Mouse (Mus musculus) CH12.LX (cell line): ENCODE data around the gene Fbln1. TPM values are rescaled to one million over a fixed set of nuclear protein-coding genes. Genes with fewer than 3 reads are reported as not detected.

Experiments
- DNase-seq: peaks from one replicate; pipeline ENCODE4 v3.0.0-alpha.2; 2013; ENCODE audit errors: extremely low read depth
- H3K27ac ChIP-seq: 2 replicates; pipeline ENCODE4 v1.5.1; 2012; ENCODE audit warnings: low read depth, mild to moderate bottlenecking, control low read depth, moderate library complexity; ENCODE audit not compliant: insufficient read depth
- H3K27me3 ChIP-seq: replicated peaks from 2 replicates; pipeline ENCODE3; 2012; ENCODE audit warnings: inconsistent platforms
- H3K36me3 ChIP-seq, 2 experiments: replicated peaks in 1 of 2; 2 replicates each; pipeline versions ENCODE3 to v1.6.1; 2012; ENCODE audit warnings: inconsistent platforms in 1 of 2, low read length in 1 of 2, mild to moderate bottlenecking in 1 of 2, mixed read lengths in 1 of 2, moderate library complexity in 1 of 2; ENCODE audit not compliant: control insufficient read depth in 1 of 2, insufficient read depth in 1 of 2
- H3K4me1 ChIP-seq, 2 experiments: 2 replicates each; pipeline ENCODE4 v1.6.1; 2012; ENCODE audit warnings: inconsistent platforms in 1 of 2, moderate library complexity in 1 of 2; ENCODE audit not compliant: insufficient read depth in 2 of 2, control insufficient read depth in 1 of 2
- H3K4me2 ChIP-seq: 2 replicates; pipeline ENCODE4 v1.6.1; 2012; ENCODE audit warnings: low read depth, mild to moderate bottlenecking, control low read depth; ENCODE audit not compliant: poor library complexity, insufficient read depth, severe bottlenecking
- H3K4me3 ChIP-seq, 3 experiments: fragments of 150-350 bp in 1 of 3; sonication (generic) in 1 of 3; replicated peaks in 1 of 3; 2 replicates each; pipeline versions ENCODE3 to v1.5.1; 2011 to 2012; ENCODE audit warnings: low read depth in 2 of 3, low read length in 2 of 3, mild to moderate bottlenecking in 2 of 3, moderate library complexity in 2 of 3, control low read depth in 1 of 3, improper control_type of control experiment in 1 of 3, inconsistent platforms in 1 of 3, mixed read lengths in 1 of 3; ENCODE audit not compliant: poor library complexity in 1 of 3
- H3K79me2 ChIP-seq: replicated peaks from 2 replicates; pipeline ENCODE4 v1.6.1; 2012; ENCODE audit warnings: mild to moderate bottlenecking, moderate library complexity; ENCODE audit not compliant: control insufficient read depth, poor library complexity, insufficient read depth, severe bottlenecking; ENCODE audit errors: extremely low read depth
- H3K9ac ChIP-seq: 2 replicates; pipeline ENCODE4 v1.6.1; 2012; ENCODE audit warnings: low read depth, mild to moderate bottlenecking, control low read depth, moderate library complexity; ENCODE audit not compliant: insufficient read depth
- H3K9me3 ChIP-seq: replicated peaks from 2 replicates; pipeline ENCODE3; 2012; ENCODE audit warnings: low read length, inconsistent platforms, mixed read lengths
- BHLHE40 ChIP-seq: IDR thresholded peaks from 2 replicates; pipeline ENCODE4 v1.6.1; 2011; ENCODE audit warnings: mild to moderate bottlenecking, low read depth, low read length, improper control_type of control experiment
- CTCF ChIP-seq, 2 experiments: IDR thresholded peaks in 1 of 2; conservative IDR thresholded peaks in 1 of 2; 2 replicates each; pipeline ENCODE4 v1.5.1; 2011 to 2012; ENCODE audit warnings: low read depth in 2 of 2, low read length in 2 of 2, improper control_type of control experiment in 1 of 2, inconsistent platforms in 1 of 2, mild to moderate bottlenecking in 1 of 2, moderate library complexity in 1 of 2
- E2F4 ChIP-seq: IDR thresholded peaks from 2 replicates; pipeline ENCODE4 v1.6.1; 2011; ENCODE audit warnings: low read depth, low read length, improper control_type of control experiment; ENCODE audit not compliant: insufficient replicate concordance
- GABPA ChIP-seq: IDR thresholded peaks from 2 replicates; pipeline ENCODE4 v1.6.1; 2012; ENCODE audit warnings: low read depth, low read length, improper control_type of control experiment, inconsistent platforms; ENCODE audit not compliant: insufficient replicate concordance
- JUN ChIP-seq: IDR thresholded peaks from 2 replicates; pipeline ENCODE4 v1.6.1; 2011; ENCODE audit warnings: low read depth, mild to moderate bottlenecking, low read length, improper control_type of control experiment, moderate library complexity; ENCODE audit not compliant: insufficient read depth
- JUND ChIP-seq: conservative IDR thresholded peaks from 2 replicates; pipeline ENCODE4 v1.6.1; 2011; ENCODE audit warnings: low read depth, low read length, improper control_type of control experiment
- KAT2A ChIP-seq: IDR thresholded peaks from 2 replicates; pipeline ENCODE4 v1.6.1; 2012; ENCODE audit warnings: low read length, improper control_type of control experiment, inconsistent platforms; ENCODE audit not compliant: insufficient replicate concordance
- MAFK ChIP-seq: IDR thresholded peaks from 2 replicates; pipeline ENCODE4 v1.6.1; 2011; ENCODE audit warnings: low read length, improper control_type of control experiment; ENCODE audit not compliant: insufficient replicate concordance
- MAX ChIP-seq: IDR thresholded peaks from 2 replicates; pipeline ENCODE4 v1.6.1; 2011; ENCODE audit warnings: low read length, improper control_type of control experiment
- MAZ ChIP-seq: IDR thresholded peaks from 2 replicates; pipeline ENCODE4 v1.6.1; 2012; ENCODE audit warnings: low read depth, mild to moderate bottlenecking, inconsistent platforms, low read length, improper control_type of control experiment, moderate library complexity
- NELFE ChIP-seq: IDR thresholded peaks from 2 replicates; pipeline ENCODE4 v1.6.1; 2011; ENCODE audit warnings: low read depth, low read length, improper control_type of control experiment
- NRF1 ChIP-seq: IDR thresholded peaks from 2 replicates; pipeline ENCODE4 v1.6.1; 2014; ENCODE audit warnings: low read depth, mild to moderate bottlenecking, inconsistent platforms, low read length, improper control_type of control experiment, moderate library complexity
- POLR2A ChIP-seq: IDR thresholded peaks from 2 replicates; pipeline ENCODE4 v1.6.1; 2011; ENCODE audit warnings: low read depth, mild to moderate bottlenecking, improper control_type of control experiment, low read length
- RCOR1 ChIP-seq: conservative IDR thresholded peaks from 2 replicates; pipeline ENCODE4 v1.6.1; 2012; ENCODE audit warnings: low read depth, mild to moderate bottlenecking, inconsistent platforms, low read length, improper control_type of control experiment
- SMC3 ChIP-seq: IDR thresholded peaks from 2 replicates; pipeline ENCODE4 v1.6.1; 2011; ENCODE audit warnings: low read depth, low read length, improper control_type of control experiment
- TBP ChIP-seq: conservative IDR thresholded peaks from 2 replicates; pipeline ENCODE4 v1.6.1; 2011; ENCODE audit warnings: low read depth, low read length, improper control_type of control experiment
- USF1 ChIP-seq: IDR thresholded peaks from 2 replicates; pipeline ENCODE4 v1.6.1; 2014; ENCODE audit warnings: low read depth, mild to moderate bottlenecking, inconsistent platforms, low read length, improper control_type of control experiment
- USF2 ChIP-seq: conservative IDR thresholded peaks from 2 replicates; pipeline ENCODE4 v1.6.1; 2011; ENCODE audit warnings: low read depth, low read length, improper control_type of control experiment
- ZC3H11A ChIP-seq: IDR thresholded peaks from 2 replicates; pipeline ENCODE4 v1.6.1; 2012; ENCODE audit warnings: low read depth, mild to moderate bottlenecking, inconsistent platforms, low read length, improper control_type of control experiment
- dilution Hi-C: fragments of 300-500 bp; cut with MboI; formaldehyde crosslinking; loops from 2 replicates; pipeline ENCODE4 v1.14.3; 2020; ENCODE audit warnings: low sequenced_read_pairs; ENCODE audit not compliant: extremely low pct_unique_long_range_greater_than_20kb, extremely low pct_ligation_motif_present
- in situ Hi-C: fragments of 300-500 bp; cut with MboI; formaldehyde crosslinking; loops from 3 replicates; pipeline ENCODE4 v1.14.3; 2019; ENCODE audit warnings: low sequenced_read_pairs, low pct_ligation_motif_present, low pct_unique_long_range_greater_than_20kb, mixed read lengths
- polyA plus RNA-seq: library from polyadenylated mRNA; unstranded; fragments of >175 nt; gene quantifications from 2 replicates; pipeline ENCODE4 v1.2.1, GENCODE M21; 2012; ENCODE audit warnings: low read depth; ENCODE audit not compliant: insufficient read length
- total RNA-seq, 2 experiments: library from RNA; depleted of rRNA; stranded (reverse); fragments of 300-350 nt in 1 of 2; fragments of >200 nt in 1 of 2; gene quantifications; 2 replicates each; pipeline ENCODE4 v1.2.3; 2012 to 2014

Fbln1 gene
- total and polyA plus RNA-seq, 3 experiments, result 1.4 TPM; not detected in 2

GRCm38 (mm10) chr15:85207081-85207480, 1.3 kb downstream of the Fbln1 start:
- in situ Hi-C loops, result no loop called here
- no peaks in the 10 kb centered on the region for H3K36me3 ChIP-seq
- H3K9ac ChIP-seq, result no peak overlapping the region
- H3K27ac ChIP-seq, result no peak overlapping the region
- DNase-seq, result no peak
- peaks cover 0 to 7% of the 10 kb centered on the region in 2 experiments; a peak in 2 of 4 replicates for H3K4me1 ChIP-seq
- TF ChIP-seq GABPA, result no peak
- no peak for TF ChIP-seq NELFE
- no peak for TF ChIP-seq MAX
- TF ChIP-seq, all 38 proteins: peak for 0
- Histone ChIP-seq H3K79me2 (no peaks in the 10 kb centered on the region), H3K4me3 (no peak overlapping the region), H3K9me3 (peaks cover 10% of the 10 kb centered on the region), H3K27me3 (peaks cover 70% of the 10 kb centered on the region), H3K4me2 (no peak overlapping the region)
- dilution Hi-C loops, result no loop called here

- Histone ChIP-seq H3K9ac (no peak overlapping the region), H3K27me3 (peaks cover 68% of the 10 kb centered on the region), H3K4me2 (no peak overlapping the region), H3K27ac (no peak overlapping the region), H3K4me3 (no peak overlapping the region), H3K79me2 (no peaks in the 10 kb centered on the region), H3K9me3 (peaks cover 10% of the 10 kb centered on the region), H3K36me3 (no peaks in the 10 kb centered on the region), H3K4me1 (peaks cover 0 to 7% of the 10 kb centered on the region in 2 experiments; a peak in 2 of 4 replicates)
- in situ Hi-C loops, result no loop called here
- DNase-seq, result no peak
- dilution Hi-C loops, result no loop called here
- TF ChIP-seq USF1 (no peak), POLR2A (no peak), SMC3 (no peak), JUND (no peak), MAZ (no peak), TBP (no peak), RCOR1 (no peak), MAFK (no peak), NRF1 (no peak), E2F4 (no peak), USF2 (no peak), JUN (no peak), CTCF (conservative IDR thresholded peaks at IDR 0.05 in 1 of 2, IDR thresholded peaks at IDR 0.05 in 1 of 2; ENCODE audit: low read depth in 2 of 2, low read length in 2 of 2) (no peak), BHLHE40 (no peak), NELFE (no peak), ZC3H11A (no peak), KAT2A (no peak)
Measured at GRCm38 (mm10) chr15:85207763-85208162, 2.0 kb downstream of the Fbln1 start.
